Mouse (Mus musculus) cerebellum, postnatal 4 days (tissue): ENCODE results near the gene Dgki.

Source experiments
- DNase-seq, 2 experiments: peaks; one replicate each; pipeline ENCODE4 v3.0.0; 2022; ENCODE audit warnings: low spot score in 2 of 2, mixed read lengths in 1 of 2

Gene Dgki

GRCm38 (mm10) chr6:36907191-36907590, 392.8 kb downstream of the Dgki start:
- DNase-seq = no peak

- no peak for DNase-seq
Measured at GRCm38 (mm10) chr6:36905965-36906364, 394.0 kb downstream of the Dgki start.

GRCm38 (mm10) chr6:36904911-36905310, 395.1 kb downstream of the Dgki start:
- DNase-seq = no peak

DNA sequence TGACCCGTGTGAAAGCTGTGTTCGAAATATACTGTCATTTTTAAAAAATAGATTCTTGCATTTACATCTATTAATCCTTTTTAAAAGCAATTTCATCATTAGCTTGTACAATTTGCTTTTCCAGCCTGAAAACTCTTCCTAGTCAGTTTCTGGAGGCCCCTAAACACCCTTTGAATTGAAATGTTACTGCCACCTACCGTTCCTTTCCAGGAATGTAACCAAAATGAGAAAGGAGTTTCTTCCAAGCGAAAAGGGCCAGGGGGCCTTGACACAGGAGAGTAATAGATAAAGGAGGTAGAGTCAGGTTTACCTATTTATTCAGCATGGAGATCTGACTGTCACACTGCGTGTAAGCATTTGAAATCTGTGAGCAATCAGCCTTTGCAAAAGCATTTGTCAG, 396.2 kb downstream of the Dgki start:
- DNase-seq = peak in 1 of 2 experiments; percentile 72

DNA sequence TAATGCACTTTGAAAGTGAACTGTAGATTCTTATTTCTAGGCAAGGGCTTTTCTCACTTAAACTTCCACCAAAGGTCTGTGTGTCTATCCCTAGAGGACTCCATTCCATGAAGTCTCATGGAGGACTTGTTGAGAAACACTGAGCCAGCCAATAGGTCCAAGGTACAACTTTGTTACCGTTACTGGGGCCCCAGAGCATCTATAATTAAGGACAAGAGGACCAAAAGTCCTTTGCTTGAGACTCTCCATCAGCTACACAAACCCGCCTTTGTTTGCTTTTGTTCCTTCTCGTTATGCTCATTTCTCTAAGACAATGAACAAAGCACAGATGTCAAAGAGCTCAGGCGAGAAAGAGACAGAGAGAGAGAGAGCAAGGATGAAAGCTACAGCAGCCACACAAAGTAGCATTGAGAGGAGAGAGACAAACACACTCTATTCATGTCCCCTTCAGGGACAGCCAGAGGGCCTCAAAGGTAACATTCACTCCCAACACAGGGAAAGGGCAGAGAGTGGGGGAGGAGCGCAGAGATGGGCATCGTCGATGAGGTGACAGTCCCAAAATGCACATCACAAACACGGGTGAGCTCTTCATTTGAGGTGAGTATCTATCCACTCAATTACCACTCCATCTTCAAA, 396.7 kb downstream of the Dgki start:
- DNase-seq = no peak

DNA sequence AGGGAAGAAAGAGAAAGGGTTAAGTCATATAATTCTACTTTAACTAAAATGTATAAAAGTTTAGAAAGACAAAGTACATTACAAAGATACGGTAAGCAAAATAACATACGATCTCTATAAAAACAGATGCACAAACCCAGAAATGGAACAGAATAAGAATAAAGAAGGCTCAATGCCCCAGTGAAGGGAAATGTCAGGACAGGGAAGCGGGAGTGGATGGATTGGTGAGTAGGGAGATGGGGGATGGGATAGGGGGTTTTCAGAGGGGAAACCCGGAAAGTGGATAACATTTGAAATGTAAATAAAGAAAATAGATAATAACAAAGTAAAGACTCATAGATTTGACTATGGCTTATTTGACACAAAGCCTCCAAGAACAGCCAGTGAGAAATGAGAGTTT, 400.1 kb downstream of the Dgki start:
- no peak for DNase-seq

DNA sequence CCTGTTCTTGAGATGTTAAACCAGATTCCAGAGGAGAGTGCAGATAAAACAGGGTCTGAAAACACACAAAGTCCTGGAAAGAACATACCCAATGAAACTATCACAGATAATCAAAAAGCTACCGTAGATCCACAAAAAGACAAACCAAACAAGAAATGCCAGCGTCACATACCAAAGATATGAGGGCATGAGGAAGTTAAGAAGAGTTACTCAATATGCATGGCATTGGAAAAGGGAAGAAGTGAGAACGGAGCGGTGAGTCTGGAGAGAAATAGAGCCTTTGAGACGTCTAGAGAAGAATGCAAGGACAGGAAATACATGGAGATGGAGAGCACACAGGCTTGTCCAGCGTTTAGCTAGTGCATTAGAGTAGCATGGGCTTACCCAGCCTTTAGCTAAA, 401.6 kb downstream of the Dgki start:
- no peak for DNase-seq

DNA sequence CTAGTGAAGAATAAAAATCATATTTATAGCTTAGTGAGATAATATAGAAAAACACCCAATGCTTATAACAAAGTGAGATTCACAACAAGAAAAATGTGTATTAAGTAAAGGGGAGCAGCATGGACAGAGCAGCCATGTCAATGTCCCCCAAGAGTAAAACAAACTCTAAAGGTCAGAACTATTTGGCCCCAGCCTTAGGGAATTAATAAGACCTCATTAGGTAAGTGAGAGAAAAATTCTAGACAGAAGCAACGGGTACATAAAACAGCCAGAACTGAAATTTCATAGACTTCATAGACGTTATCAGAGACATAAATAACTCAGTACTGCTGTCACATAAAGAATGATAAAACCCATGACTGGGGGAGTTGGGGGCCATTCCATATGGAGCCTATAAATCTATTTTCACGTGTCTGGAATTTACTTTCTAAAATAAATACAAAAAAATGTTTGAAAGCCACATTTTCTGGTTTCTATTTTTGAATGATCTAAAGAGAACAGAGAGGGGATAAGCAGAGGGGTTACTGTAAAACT, 402.3 kb downstream of the Dgki start:
- DNase-seq = no peak

GRCm38 (mm10) chr6:36896656-36897055, 403.3 kb downstream of the Dgki start:
- DNase-seq = no peak

DNA sequence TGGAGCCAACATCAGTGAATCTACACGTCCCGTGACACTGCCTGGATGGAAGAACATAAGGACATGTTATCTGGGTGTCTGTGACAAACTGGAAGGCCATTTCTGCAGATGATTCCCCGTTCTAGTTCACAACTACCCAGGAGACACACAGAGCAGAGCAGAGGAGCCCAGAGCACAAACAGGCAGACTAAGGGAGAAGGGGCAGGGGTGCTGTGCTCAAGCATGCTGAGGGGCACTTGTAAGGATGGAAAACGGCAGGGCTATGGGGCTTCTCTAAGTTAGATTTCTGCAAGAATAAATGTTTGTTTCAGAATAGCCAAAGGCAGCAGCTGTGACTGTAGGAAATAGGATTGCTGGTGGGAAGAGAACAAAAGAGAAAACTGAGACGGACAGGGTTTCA, 408.2 kb downstream of the Dgki start:
- DNase-seq = no peak

GRCm38 (mm10) chr6:36890776-36891175, 409.2 kb downstream of the Dgki start:
- no peak for DNase-seq

DNA sequence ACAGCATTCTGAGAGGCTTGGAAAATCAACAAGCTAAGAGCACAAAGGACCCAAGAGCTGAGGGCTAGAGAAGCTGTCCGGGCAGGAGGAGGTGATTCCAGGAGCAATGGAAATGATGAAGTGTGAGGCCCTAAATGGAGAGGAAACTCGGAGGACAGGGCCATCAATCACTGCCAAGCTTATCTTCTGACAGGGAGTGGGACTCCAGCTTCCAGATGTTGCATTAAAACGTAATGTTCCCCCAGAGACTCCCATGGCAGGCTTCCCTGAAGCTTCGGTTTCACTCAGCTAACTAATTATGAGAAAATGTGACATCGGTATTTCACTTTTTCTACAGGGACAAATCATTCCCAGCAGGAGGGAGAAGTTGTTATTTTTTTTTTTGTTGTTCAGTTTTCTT, 409.7 kb downstream of the Dgki start:
- no peak for DNase-seq

DNA sequence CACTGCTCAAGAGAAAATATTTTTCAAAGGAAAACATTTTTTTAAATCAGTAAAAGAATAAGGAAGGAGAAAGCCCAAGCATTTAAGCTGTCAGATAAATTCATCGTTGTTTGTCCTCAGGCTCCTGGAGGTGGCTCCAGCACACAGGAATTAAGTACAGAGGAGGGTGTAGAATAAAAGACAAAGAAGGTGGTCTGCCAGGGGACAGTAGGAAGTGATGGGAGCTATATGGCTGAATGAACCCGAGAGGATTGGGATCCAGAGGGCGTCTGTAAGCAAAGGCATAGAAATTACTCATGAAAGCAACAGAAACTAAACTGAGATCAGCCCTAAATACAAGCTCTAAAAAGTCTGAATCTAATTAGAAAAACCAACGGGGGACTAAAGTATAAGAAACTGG, 418.7 kb downstream of the Dgki start:
- no peak for DNase-seq

DNA sequence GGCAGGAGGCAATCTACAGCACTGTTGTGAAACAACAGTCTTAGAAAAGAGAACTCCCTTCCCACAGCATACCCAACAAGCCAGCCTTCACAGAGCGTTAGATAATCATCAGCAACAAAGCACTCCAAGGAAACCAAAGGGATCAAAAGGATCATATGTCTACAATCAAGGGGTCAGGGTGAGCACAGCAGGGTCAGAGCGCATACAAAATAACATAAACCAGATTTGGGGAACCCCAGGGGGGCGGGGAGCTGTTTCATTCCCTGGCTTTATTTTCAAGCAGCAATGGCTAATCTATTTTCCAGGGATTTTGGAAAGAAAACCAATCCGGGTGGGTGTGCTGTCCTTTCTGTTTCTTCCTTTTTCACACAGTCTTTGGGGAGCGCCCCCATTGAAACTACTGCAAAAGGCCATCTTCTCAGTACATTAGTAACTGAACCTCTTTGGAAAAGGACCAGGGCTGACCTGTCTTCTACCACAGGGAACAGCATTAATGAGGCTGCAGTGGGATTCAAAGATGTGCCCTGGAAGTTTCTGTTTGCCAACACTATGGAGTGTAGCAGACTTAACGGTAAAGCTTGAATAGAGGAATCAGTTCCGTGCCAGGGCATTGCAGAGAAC, 419.2 kb downstream of the Dgki start:
- no peak for DNase-seq

DNA sequence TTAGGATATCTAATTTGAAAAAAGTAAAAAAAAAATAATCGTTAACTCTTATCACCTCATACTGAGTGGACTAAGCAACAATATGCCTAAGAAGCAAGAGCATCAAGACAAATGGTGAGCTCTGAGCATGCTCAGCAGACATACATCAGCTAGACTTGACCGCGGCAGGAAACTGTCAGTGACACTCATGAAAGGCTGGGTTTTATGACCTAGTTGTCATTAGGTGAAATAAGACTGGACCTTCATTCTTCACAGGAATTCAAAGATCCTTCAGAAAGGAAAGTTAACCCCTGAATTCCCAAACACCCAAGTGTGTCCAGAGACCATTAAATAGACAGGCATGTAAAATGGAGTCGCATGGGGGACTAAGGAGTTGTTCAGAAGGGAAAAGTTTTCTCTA, 422.6 kb downstream of the Dgki start:
- no peak for DNase-seq

DNA sequence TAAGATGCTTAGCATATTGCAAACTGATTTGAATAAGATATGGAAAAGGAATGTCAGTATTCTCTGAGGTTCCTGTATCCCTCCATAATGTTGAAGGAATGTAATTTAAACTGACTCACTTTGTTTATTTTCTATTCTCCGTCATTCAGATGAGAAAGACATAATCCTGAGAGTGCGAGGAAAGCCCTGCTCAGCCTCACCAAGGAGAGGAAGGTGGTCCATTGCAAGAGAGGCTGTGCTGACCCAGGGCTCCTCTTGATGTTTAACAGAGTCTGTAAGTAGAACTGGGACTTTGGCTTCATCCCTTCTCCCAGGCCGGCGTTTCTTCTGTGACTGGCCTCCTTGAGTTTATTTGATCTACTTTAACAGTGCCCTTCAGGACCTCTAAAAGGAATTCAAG, 423.6 kb downstream of the Dgki start:
- no peak for DNase-seq

- no peak for DNase-seq
Measured at GRCm38 (mm10) chr6:36875926-36876325, 424.1 kb downstream of the Dgki start.

DNA sequence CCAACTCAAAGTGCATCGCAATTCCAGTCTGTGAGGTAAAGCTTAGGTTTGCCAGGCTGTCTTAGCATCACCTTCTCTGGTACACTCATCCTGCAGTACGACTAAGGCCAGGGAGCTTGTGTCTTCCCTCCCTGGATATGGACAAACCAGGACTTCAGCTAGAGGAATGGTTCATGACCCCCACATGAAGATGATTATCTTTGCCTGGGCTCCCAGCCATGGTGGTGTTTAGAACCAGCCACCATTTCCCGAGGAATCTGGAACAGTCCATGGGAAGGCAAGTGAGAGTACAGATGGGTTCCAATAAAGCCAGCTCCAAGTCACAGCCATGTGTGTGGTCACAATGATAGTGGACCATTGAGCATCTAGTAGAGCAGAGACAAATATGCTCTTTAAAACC, 427.1 kb downstream of the Dgki start:
- no peak for DNase-seq

DNA sequence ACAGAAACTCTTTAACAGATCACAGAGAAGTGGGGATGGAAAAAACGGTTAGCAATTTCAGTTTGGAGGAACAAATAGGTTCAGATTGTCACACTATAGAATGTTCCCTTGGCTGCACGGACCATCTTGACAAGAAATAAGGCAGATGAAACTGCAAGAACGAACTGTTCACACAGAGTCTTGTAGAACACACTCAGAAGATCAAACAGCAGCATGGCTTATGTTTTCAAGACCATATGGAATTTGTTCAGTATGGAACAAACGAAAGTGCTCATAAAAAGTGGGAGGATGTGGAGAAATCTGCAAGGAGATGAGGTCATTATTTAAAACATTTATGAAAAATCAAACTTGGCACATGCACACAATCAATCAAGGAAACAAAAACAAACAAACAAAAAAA, 431.8 kb downstream of the Dgki start:
- no peak for DNase-seq

GRCm38 (mm10) chr6:36858258-36859041, 441.5 kb downstream of the Dgki start:
- no peak for DNase-seq

- no peak for DNase-seq
Measured at GRCm38 (mm10) chr6:36857627-36858257, 442.2 kb downstream of the Dgki start.

- DNase-seq = peak; percentile 75 to 88
Measured at GRCm38 (mm10) chr6:36850422-36851129, 449.4 kb downstream of the Dgki start.
